Mouse (Mus musculus) liver, embryonic 14.5 days (tissue): ENCODE results near the gene Atp6v1b1. TPM values are rescaled to one million over a fixed set of nuclear protein-coding genes. Genes with fewer than 3 reads are reported as not detected.
A peak's percentile ranks its signal among the peaks of the same experiment; 100 is the strongest.
"Not testable (repeated sequence)": the region's sequence is repeated elsewhere in the genome, so short reads cannot be mapped to it uniquely, and the experiment has no call there.

ENCODE experiments used
- ATAC-seq: fragments of 200-750 bp; cut with Nextera tagmentation; 2 replicates; pipeline ENCODE4 v1.8.0; 2017; ENCODE audit warnings: moderate number of reproducible peaks, mild to moderate bottlenecking, moderate library complexity; ENCODE audit not compliant: insufficient read depth
- DNase-seq, 3 experiments: peaks; one replicate each; pipeline ENCODE4 v3.0.0-alpha.2; 2012 to 2013; ENCODE audit warnings: low read depth in 3 of 3, low spot score in 3 of 3
- H3K27ac ChIP-seq: fragments of 300-500 bp; sonication (generic); 2 replicates; pipeline ENCODE4 v1.5.1; 2014; ENCODE audit warnings: moderate library complexity, mild to moderate bottlenecking, control low read depth, inconsistent platforms
- H3K27me3 ChIP-seq: fragments of 300-500 bp; sonication (generic); 2 replicates; pipeline ENCODE4 v1.6.1; 2014; ENCODE audit warnings: mild to moderate bottlenecking, low read length, moderate library complexity; ENCODE audit not compliant: control insufficient read depth, insufficient read depth
- H3K36me3 ChIP-seq: fragments of 300-500 bp; sonication (generic); replicated peaks from 2 replicates; pipeline ENCODE4 v1.6.1; 2014; ENCODE audit warnings: low read depth; ENCODE audit not compliant: control insufficient read depth, insufficient read depth
- H3K4me1 ChIP-seq, 2 experiments: fragments of 200-500 bp in 1 of 2; fragments of 300-500 bp in 1 of 2; sonication (generic) in 1 of 2; replicated peaks; 2 replicates each; pipeline ENCODE4 v1.6.1; 2012 to 2014; ENCODE audit warnings: antibody characterized with exemption in 1 of 2, inconsistent platforms in 1 of 2, low read length in 1 of 2; ENCODE audit not compliant: control insufficient read depth in 2 of 2, insufficient read depth in 2 of 2
- H3K4me2 ChIP-seq: fragments of 300-500 bp; sonication (generic); 2 replicates; pipeline ENCODE4 v1.6.1; 2014; ENCODE audit warnings: low read depth, mild to moderate bottlenecking, control low read depth, moderate library complexity
- H3K4me3 ChIP-seq, 2 experiments: fragments of 200-500 bp in 1 of 2; fragments of 300-500 bp in 1 of 2; sonication (generic) in 1 of 2; 2 replicates each; pipeline ENCODE4 v1.5.1; 2012 to 2014; ENCODE audit warnings: low read depth in 2 of 2, low read length in 2 of 2, mild to moderate bottlenecking in 2 of 2, control low read depth in 1 of 2, inconsistent platforms in 1 of 2, moderate library complexity in 1 of 2; ENCODE audit not compliant: insufficient read depth in 1 of 2
- H3K9ac ChIP-seq: fragments of 300-500 bp; sonication (generic); replicated peaks from 2 replicates; pipeline ENCODE4 v1.6.1; 2014; ENCODE audit warnings: mild to moderate bottlenecking, control low read depth, moderate library complexity
- H3K9me3 ChIP-seq: fragments of 300-500 bp; sonication (generic); 2 replicates; pipeline ENCODE4 v1.6.1; 2016; ENCODE audit warnings: low read length, mixed read lengths; ENCODE audit not compliant: control insufficient read depth
- CTCF ChIP-seq: IDR thresholded peaks from 2 replicates; pipeline ENCODE4 v1.5.1; 2016; ENCODE audit warnings: antibody characterized with exemption, low read depth, control low read depth
- EP300 ChIP-seq: IDR thresholded peaks from 2 replicates; pipeline ENCODE4 v1.6.1; 2016; ENCODE audit warnings: antibody characterized with exemption, low read depth
- WGBS: fragments of 180-500 bp; shearing (Covaris S2); extraction: QIAGEN DNeasy Blood & Tissue Kit; methylation state at CpG from one replicate; pipeline ENCODE4 v1.1.7; 2014; ENCODE audit not compliant: insufficient replicate concordance; 5-methylcytosine and 5-hydroxymethylcytosine counted together
- polyA plus RNA-seq, 2 experiments: library from polyadenylated mRNA; depleted of rRNA in 1 of 2; stranded (reverse) in 1 of 2; unstranded in 1 of 2; fragments of >200 nt; fragmentation: Nextera tagmentation in 1 of 2; extraction: Ambion mirVana in 1 of 2; gene quantifications; 2 replicates each; pipeline versions ENCODE4 v1.2.1 to v1.2.3; 2012 to 2014

The Atp6v1b1 gene
- polyA plus RNA-seq, 2 experiments: 0.02 TPM; not detected in 1

GRCm38 (mm10) chr6:83788554-83788953 is 45.8 kb downstream of the Atp6v1b1 start:
- Histone ChIP-seq H3K27ac (no peak overlapping the region), H3K27me3 (no peaks in the 10 kb centered on the region), H3K4me3 (no peak overlapping the region), H3K4me2 (no peak overlapping the region), H3K36me3 (no peaks in the 10 kb centered on the region), H3K4me1 (peaks cover 0 to 2% of the 10 kb centered on the region in 2 experiments; a peak in 1 of 4 replicates), H3K9ac (no peak overlapping the region), H3K9me3 (no peaks in the 10 kb centered on the region)
- TF ChIP-seq EP300: no peak
- TF ChIP-seq CTCF: no peak
- DNase-seq: no peak
- no peak for ATAC-seq
- 69% methylated on average over 7 of the region's 7 CpGs for WGBS

GRCm38 (mm10) chr6:83790533-83790932 is 47.7 kb downstream of the Atp6v1b1 start:
- not testable (repeated sequence) for H3K9me3 ChIP-seq, DNase-seq, H3K27me3 ChIP-seq, ATAC-seq, H3K27ac ChIP-seq, H3K36me3 ChIP-seq, H3K9ac ChIP-seq, H3K4me3 ChIP-seq, H3K4me2 ChIP-seq
- 69% methylated on average over 5 of the region's 5 CpGs for WGBS
- H3K4me1 ChIP-seq: peaks cover 10 to 11% of the 10 kb centered on the region in 2 experiments

DNA sequence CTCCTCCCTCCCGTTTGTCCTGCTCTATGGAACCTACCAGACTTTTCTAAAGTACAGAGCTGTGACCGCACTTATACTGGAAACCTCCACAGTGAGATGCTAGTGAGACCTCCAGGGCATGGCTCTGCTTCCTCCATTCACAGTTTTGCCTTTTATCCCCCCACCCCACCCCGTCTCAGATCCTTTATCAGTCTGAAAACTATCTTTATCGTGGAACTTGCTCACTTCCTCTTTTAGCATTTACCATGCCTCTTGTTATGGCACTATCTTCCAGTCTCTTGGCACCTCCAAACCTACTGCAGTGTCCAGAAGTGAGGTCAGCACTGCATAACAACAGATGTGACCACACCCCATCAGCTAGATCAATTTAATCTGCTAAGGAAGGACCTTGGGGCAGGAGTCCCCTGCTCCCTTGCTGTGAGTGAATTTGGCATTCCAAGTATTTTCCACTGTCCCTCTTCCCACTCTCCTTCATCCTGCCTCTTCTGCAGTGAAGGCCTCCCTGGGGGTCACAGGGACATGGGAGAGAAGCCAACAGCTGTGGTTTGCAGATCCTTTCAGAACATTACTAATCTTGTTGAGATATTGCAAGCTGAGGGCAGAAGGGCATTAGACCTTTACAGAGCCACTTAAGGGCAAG is 48.6 kb downstream of the Atp6v1b1 start:
- ATAC-seq: no peak
- Histone ChIP-seq H3K9me3 (no peaks in the 10 kb centered on the region), H3K27ac (no peak overlapping the region), H3K27me3 (no peaks in the 10 kb centered on the region), H3K36me3 (no peaks in the 10 kb centered on the region), H3K4me2 (no peak overlapping the region), H3K4me1 (peaks cover 12% of the 10 kb centered on the region in 2 experiments), H3K4me3 (no peak overlapping the region), H3K9ac (no peak overlapping the region)
- WGBS: 10% methylated on average over 4 of the region's 4 CpGs
- no peak for DNase-seq
- TF ChIP-seq EP300 (no peak), CTCF (no peak)

DNA sequence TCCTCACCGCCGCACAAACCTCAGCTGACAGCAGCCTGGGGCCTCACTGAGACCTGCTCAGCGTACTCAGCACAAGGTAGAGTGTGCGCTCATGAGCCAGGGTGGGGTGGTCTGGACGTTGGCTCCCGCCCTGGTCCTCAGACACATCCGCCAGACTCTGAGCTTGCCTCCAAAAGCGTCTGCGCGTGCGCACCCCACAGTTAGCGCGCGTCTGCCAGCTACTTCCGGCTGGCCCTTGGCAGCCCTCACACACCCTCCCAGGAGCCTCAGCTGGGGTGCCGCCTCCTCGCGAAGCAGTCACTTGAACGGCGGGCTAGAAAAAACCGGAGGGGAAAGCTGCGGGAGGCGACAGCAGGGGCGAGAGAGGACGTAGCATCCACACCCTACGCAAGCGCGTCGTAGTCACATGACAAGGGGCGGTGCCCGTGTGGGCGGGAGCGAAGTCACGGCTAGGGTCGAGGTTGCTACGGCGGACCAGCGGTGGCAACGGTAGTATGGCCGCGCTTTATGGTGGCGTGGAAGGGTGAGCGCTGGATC is 52.0 kb downstream of the Atp6v1b1 start, which contains the start of gene Nagk:
Nagk (plus strand) TSS at position 223 of the 537 bp plus-strand sequence.
- Histone ChIP-seq H3K4me3 (peak within 1 kb of the TSS; percentile 67 to 77), H3K4me2 (peak within 1 kb of the TSS; percentile 97), H3K4me1 (peaks cover 12% of the 10 kb centered on the region in 2 experiments), H3K9ac (peak within 1 kb of the TSS; percentile 78), H3K36me3 (no peaks in the 10 kb centered on the region), H3K27ac (peak within 1 kb of the TSS; percentile 94), H3K9me3 (no peaks in the 10 kb centered on the region), H3K27me3 (no peaks in the 10 kb centered on the region)
- ATAC-seq: peak; percentile 92
- DNase-seq: peak; percentile 82 to 84 (median 84)
- TF ChIP-seq EP300 (no peak), CTCF (no peak)
- WGBS: under 1% methylated on average over 43 of the region's 43 CpGs

- peak overlapping the region; percentile 67 to 77 for H3K4me3 ChIP-seq
- peaks cover 12% of the 10 kb centered on the region in 2 experiments for H3K4me1 ChIP-seq
- TF ChIP-seq EP300: no peak
- no peak for TF ChIP-seq CTCF
- 1% methylated on average over 13 of the region's 13 CpGs for WGBS
- peak overlapping the region; percentile 94 for H3K27ac ChIP-seq
- peak overlapping the region; percentile 78 for H3K9ac ChIP-seq
- no peaks in the 10 kb centered on the region for H3K9me3 ChIP-seq
- H3K4me2 ChIP-seq: peak overlapping the region; percentile 97
- ATAC-seq (peak; percentile 4; the same call in 1 of the 2 replicates), DNase-seq (peak; percentile 34 to 39 (median 36))
- no peaks in the 10 kb centered on the region for H3K36me3 ChIP-seq
- H3K27me3 ChIP-seq: no peaks in the 10 kb centered on the region
Observed at GRCm38 (mm10) chr6:83795492-83795900, 52.7 kb downstream of the Atp6v1b1 start.
